Mouse (Mus musculus) ZHBTc4 (cell line): ENCODE results near the gene Fmo2.

Experiments
- DNase-seq: peaks from one replicate; pipeline ENCODE4 v3.0.0-alpha.2; 2011; ENCODE audit warnings: low read depth, low spot score

Fmo2 gene

DNA sequence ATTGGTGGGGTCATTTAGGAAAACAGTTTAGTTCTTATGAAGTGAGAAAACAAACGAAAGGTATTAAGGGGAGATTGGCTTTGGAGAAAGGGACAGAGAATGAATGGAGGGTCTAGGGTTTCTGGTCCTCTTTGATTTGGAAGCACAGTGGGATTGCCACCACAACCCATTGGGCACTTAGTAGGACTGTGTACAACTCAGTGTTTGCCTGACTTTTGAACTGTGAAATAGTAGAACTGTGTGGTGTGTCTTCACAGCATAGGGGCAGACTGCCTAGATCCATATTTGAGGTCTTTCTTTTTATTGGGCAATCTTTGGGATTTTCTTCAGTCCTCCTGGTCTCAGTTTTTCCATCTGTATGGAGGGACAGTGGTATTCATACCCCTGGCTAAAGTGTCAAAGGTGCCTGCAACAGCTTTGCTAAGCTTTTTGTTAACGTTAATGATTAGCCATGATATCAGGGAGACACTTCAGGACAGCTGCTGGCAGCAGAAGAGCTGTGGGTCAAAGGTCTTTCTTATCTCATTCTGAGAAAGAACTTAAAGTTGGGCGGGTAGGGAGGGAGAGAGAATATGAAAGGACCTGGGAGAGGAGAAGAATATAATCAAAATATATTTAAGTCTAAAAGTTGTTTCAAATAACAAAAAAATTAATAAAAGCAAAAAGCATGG lies 44.6 kb downstream of the Fmo2 start:
- DNase-seq: no peak

DNA sequence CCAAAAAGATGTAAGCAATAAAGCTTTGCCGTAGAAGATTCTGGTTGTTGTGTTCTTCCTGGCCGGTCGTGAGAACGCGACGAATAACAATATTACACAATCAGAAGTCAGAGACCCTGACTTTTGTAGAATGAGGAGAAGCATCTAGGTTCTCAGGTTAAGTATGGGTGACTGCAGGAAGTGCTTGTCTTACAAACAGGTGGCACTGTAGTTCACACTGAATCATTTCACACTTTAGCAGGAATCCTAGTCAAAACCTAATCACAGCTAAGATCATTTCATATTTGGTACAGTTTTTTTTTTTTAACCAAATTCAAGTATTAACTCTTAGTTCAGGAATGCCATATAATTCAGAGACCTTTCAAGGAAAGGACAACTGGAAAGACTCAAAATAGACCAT lies 51.0 kb downstream of the Fmo2 start:
- DNase-seq: no peak

- DNase-seq: no peak
Measured at GRCm38 (mm10) chr1:162840211-162840610, 58.3 kb downstream of the Fmo2 start.

- DNase-seq: no peak
Measured at GRCm38 (mm10) chr1:162838976-162839375, 59.5 kb downstream of the Fmo2 start.

GRCm38 (mm10) chr1:162834342-162834741 lies 64.2 kb downstream of the Fmo2 start:
- no peak for DNase-seq

DNA sequence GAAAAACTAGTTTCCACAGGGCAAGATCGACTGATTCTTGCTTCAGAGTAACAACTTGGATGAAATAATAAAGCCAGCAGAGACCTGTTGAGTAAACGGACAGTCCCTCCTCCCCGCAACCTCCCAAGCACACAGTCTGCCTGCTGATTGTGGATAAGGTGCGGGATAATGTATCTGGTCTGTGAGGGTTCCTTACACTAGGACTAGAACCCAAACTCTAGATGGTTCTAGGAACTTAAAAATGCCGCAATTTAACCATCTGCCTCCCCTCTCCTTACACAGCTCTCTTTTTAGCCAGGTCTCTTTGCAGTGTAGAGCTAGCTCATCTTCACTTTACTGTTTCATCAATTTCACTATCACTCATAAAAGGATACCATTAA lies 66.0 kb downstream of the Fmo2 start:
- no peak for DNase-seq

GRCm38 (mm10) chr1:162831838-162832573 lies 66.5 kb downstream of the Fmo2 start:
- DNase-seq: peak; percentile 73
